Mouse (Mus musculus): Measurements from ENCODE around the gene Sik3. TPM values are rescaled to one million over a fixed set of nuclear protein-coding genes. Genes with fewer than 3 reads are reported as not detected.
"Not testable (repeated sequence)": the region's sequence is repeated elsewhere in the genome, so short reads cannot be mapped to it uniquely, and the experiment has no call there.

Sik3 gene
- polyA plus RNA-seq, 1 experiment from 2014 or later, result 5.6 TPM

DNA sequence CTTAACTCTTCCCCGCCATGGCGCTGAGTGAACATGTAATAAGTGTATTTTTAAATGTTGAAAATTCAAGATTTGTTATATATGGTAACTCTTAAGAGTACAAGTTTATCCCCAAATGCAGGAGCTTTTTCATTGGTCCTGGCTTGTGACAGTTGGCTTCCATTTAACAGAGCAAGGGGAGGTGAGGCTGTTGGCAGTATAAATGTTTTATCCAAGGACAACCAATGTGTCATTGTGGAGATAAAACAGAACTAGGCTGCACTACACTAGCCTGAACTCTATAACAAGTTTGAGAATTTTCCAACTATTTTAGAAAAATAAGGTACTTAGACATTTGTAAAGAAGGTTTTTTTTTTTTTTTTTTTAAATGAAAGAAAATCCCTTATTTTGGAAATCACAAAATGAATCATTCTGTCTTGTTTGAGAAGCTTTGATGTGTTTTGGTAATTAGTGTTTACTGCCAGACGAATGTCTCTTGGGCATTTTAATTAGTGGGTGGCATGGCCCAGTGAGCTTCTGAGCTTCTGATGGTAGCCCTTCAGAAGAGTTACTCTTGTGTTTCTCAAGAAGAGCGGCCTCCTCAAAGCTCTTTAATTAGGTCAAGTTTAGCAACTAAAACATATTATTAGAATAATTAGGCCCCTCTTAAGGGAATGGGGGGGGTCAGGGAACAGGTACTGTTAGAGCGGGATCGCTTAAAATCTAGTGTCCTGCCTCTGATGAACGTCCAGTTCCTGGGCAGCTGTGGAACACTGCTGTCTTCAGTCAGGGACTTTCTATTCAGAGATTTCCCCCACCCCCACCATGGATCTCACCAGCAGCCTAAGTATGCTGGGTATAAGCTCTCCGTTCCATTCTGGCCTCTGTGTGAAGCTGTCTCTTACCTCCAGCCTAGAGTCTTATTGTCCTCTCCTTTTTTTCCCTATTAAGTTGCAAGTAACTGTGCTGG lies 139.7 kb downstream of the Sik3 start:
- no peak for DNase-seq (ENCODE audit: extremely low spot score, low spot score)
- H3K9me3 ChIP-seq, result no peaks in the 10 kb centered on the region
- peaks cover 7% of the 10 kb centered on the region for H3K36me3 ChIP-seq (replicated peaks)
- H3K4me3 ChIP-seq, result no peak overlapping the region
- H3K27me3 ChIP-seq (ENCODE audit: poor library complexity, severe bottlenecking), result no peaks in the 10 kb centered on the region
- no peak overlapping the region for H3K27ac ChIP-seq
- H3K4me1 ChIP-seq, result peaks cover 12% of the 10 kb centered on the region
- WGBS, result 71% methylated on average over 8 of the region's 8 CpGs

DNA sequence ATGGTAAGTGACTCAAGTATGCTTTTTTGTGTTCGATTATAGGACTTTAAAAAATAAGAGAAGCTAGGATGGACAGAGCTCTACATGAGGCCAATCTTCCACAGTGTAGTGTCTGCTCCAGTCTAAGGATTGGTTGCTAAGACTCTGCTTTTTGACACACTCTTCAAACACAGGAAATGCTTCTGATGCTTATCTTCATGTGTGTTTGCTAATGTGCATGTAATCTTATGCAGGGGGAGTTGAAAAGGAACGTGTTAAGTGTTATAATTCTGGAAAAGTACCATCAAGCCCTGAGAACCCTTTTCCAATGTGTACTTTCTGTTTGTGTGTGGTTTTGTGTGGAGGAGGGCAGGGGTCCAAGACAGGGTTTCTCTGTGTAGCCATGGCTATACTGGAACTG lies 141.8 kb downstream of the Sik3 start:
- no peak for DNase-seq (ENCODE audit: extremely low spot score, low spot score)
- H3K27me3 ChIP-seq (ENCODE audit: poor library complexity, severe bottlenecking), result no peaks in the 10 kb centered on the region
- WGBS, result 85% methylated on average over 2 of the region's 2 CpGs

DNA sequence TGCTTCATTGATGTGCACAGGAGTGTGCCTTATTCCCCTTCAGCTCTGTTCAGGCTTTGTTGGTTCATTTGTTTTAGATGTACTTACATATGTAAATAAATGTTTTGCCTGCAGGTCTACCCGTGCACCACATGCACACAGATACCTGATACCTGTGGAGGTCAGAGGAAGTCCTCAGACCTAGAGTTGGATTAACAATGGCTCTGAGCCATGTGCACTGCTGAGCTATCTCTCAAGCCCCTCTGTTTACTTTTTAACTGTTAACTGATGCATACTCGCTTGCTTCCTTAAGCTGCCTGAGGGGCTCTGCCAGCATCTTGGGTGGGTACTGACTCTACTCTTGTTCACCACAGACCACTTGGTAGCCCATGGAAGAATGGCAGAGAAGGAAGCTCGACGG lies 142.4 kb downstream of the Sik3 start:
- Histone ChIP-seq H3K4me1 (peaks cover 12% of the 10 kb centered on the region), H3K4me3 (no peak overlapping the region), H3K36me3 (replicated peaks) (peaks cover 12% of the 10 kb centered on the region), H3K9me3 (no peaks in the 10 kb centered on the region), H3K27me3 (ENCODE audit: poor library complexity, severe bottlenecking) (no peaks in the 10 kb centered on the region), H3K27ac (no peak overlapping the region)
- WGBS, result 88% methylated on average over 4 of the region's 4 CpGs
- DNase-seq (ENCODE audit: extremely low spot score, low spot score), result no peak

More for the DNA sequence above, 141.8 kb downstream of the Sik3 start:
- Histone ChIP-seq H3K27ac (no peak overlapping the region), H3K4me1 (peaks cover 12% of the 10 kb centered on the region), H3K9me3 (no peaks in the 10 kb centered on the region), H3K36me3 (replicated peaks) (peaks cover 12% of the 10 kb centered on the region), H3K4me3 (no peak overlapping the region)

DNA sequence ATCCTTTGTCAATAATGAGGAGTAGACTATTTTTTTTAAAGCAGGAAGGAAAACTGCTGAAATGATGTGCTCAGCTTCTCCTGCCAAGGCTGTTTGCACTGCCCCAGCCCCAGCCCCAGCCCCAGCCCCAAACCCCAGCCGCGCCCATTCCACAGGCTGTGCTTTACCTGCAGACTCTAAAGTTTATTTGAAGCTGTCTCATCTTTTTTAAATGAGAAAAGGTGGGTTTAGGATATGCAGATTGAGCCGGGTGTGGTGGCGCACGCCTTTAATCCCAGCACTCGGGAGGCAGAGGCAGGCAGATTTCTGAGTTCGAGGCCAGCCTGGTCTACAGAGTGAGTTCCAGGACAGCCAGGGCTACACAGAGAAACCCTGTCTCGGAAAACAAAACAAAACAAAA lies 143.2 kb downstream of the Sik3 start:
- H3K27me3 ChIP-seq (ENCODE audit: poor library complexity, severe bottlenecking); H3K9me3 ChIP-seq; H3K4me3 ChIP-seq; DNase-seq (ENCODE audit: extremely low spot score, low spot score); H3K27ac ChIP-seq: not testable (repeated sequence)
- WGBS, result 95% methylated on average over 8 of the region's 8 CpGs
- Histone ChIP-seq H3K4me1 (peaks cover 15% of the 10 kb centered on the region), H3K36me3 (replicated peaks) (peaks cover 12% of the 10 kb centered on the region)

DNA sequence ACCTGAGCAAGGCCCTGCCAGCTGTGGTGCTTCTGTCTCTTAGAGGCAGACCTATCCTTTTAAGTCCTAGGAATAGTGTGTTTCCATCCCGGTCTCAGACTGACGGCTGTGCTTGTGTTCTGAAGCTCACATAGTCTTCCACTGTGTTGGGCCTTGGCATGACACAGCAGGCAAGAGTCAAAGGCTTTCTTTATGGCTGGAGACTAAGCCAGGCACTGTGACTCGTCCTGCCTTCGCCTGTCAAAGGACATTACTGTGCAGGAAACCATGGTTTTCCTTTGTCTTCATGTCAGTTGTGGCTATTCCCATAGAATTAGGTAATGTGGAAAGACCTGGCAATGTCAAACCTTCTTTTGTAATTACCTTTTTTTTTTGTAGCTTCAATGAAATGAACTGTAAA lies 144.1 kb downstream of the Sik3 start:
- Histone ChIP-seq H3K27ac (no peak overlapping the region), H3K36me3 (replicated peaks) (peaks cover 19% of the 10 kb centered on the region), H3K4me1 (peaks cover 12% of the 10 kb centered on the region), H3K4me3 (no peak overlapping the region), H3K27me3 (ENCODE audit: poor library complexity, severe bottlenecking) (no peaks in the 10 kb centered on the region), H3K9me3 (no peaks in the 10 kb centered on the region)
- WGBS, result 75% methylated on average over 4 of the region's 4 CpGs
- DNase-seq (ENCODE audit: extremely low spot score, low spot score), result no peak

DNA sequence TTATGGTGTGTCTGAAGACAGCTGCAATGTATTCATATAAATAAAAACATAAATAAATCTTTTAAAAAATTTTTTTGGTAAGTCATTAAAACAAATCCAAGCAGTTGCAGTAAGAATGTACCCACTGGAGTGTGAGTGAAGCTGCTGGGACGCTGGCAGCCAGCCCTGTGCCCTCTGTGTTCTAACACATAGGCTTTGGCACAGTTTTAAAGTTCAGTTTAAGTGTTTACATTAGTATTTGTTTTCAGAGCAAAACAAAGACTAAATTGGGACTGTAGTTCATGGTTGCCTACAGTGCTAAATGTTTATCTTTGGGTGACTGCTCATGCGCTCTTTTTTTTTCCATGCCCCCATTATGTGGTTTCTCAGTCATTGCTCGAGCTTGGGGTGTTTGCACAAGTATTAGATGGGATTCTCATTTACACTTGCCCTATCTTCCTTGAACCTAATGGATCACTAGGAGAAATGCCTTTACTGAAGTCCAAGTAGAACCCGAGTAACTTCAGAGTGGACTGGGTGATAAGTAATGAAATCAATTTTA lies 145.7 kb downstream of the Sik3 start:
- no peaks in the 10 kb centered on the region for H3K9me3 ChIP-seq
- H3K4me3 ChIP-seq, result no peak overlapping the region
- DNase-seq (ENCODE audit: extremely low spot score, low spot score), result no peak
- 93% methylated on average over 4 of the region's 4 CpGs for WGBS
- H3K36me3 ChIP-seq (replicated peaks), result peaks cover 19% of the 10 kb centered on the region
- 0 out of 2 replicates have a peak, but pooled peaks cover 3% of the 10 kb centered on the region for H3K4me1 ChIP-seq
- no peak overlapping the region for H3K27ac ChIP-seq
- no peaks in the 10 kb centered on the region for H3K27me3 ChIP-seq (ENCODE audit: poor library complexity, severe bottlenecking)

DNA sequence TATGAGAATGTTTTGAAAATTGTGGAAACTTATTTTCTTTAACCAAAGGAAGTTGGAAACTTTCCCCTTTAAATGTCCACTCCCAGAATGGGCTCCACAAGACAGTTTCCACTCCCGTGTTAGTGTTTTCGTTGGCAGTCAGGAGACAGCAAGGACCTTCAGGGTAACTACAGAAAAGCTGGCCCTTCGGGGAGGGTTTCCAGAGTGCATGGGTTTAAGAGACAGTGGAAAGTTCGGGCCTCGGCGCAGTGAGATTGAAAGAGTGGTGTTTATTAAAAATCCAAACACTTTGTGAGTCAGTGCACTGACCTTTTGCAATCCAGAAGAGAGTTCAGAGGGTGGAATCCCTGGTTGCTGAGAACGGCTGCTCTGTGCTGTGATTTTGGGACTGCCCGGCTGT lies 150.8 kb downstream of the Sik3 start:
- Histone ChIP-seq H3K27ac (no peak overlapping the region), H3K27me3 (ENCODE audit: poor library complexity, severe bottlenecking) (no peaks in the 10 kb centered on the region), H3K4me1 (0 out of 2 replicates have a peak, but pooled peaks cover 3% of the 10 kb centered on the region), H3K9me3 (no peaks in the 10 kb centered on the region), H3K36me3 (replicated peaks) (peaks cover 11% of the 10 kb centered on the region; the same call in 1 of the 2 replicates), H3K4me3 (no peak overlapping the region)
- WGBS, result 85% methylated on average over 8 of the region's 8 CpGs
- DNase-seq (ENCODE audit: extremely low spot score, low spot score), result no peak

DNA sequence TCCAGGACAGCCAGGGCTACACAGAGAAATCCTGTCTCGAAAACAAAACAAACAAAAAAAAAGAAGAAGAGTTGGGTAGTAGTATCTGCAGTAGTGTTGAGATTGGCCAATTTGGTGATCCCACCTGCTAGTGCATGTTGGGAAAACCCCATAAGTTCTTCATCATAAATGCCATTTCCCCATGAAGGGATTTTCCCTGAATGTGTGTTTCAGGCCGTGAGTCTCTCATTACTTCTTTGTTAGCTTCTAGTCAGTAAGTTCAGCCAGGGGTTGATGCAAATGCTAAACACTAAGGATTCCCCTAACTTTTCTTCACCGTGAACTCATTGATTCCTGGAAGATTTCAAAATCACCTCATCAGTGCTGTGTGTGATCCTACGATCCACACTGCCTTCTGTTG lies 156.2 kb downstream of the Sik3 start:
- Histone ChIP-seq H3K4me3 (no peak overlapping the region), H3K36me3 (replicated peaks) (0 out of 2 replicates have a peak, but pooled peaks cover 4% of the 10 kb centered on the region), H3K27ac (no peak overlapping the region), H3K4me1 (peaks cover 7% of the 10 kb centered on the region; the same call in 1 of the 2 replicates), H3K9me3 (no peaks in the 10 kb centered on the region), H3K27me3 (ENCODE audit: poor library complexity, severe bottlenecking) (no peaks in the 10 kb centered on the region)
- DNase-seq (ENCODE audit: extremely low spot score, low spot score), result no peak
- 91% methylated on average over 4 of the region's 4 CpGs for WGBS

DNA sequence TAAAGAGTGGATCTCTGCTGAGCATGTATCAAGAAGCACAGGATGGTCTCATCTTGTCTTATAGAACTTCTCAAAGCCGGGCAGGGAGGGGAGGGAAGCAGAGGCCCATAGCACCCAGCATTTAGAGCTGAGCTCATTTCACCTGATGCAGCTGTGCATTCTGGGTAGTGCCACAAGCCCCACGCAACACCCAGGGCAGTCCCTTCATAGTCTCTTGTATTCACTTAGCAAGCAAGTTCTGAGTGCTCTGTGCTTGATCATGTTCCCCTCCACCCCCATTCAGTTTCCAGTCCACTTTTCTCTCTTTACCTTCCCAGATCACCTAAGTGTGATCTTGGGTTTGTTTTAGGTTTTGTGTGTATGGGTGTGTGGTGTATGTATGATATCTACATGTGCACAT lies 159.6 kb downstream of the Sik3 start:
- no peaks in the 10 kb centered on the region for H3K27me3 ChIP-seq (ENCODE audit: poor library complexity, severe bottlenecking)
- no peaks in the 10 kb centered on the region for H3K9me3 ChIP-seq
- H3K4me1 ChIP-seq, result peaks cover 16% of the 10 kb centered on the region; the same call in 1 of the 2 replicates
- no peak overlapping the region for H3K4me3 ChIP-seq
- H3K36me3 ChIP-seq (replicated peaks), result 0 out of 2 replicates have a peak, but pooled peaks cover 3% of the 10 kb centered on the region
- DNase-seq (ENCODE audit: extremely low spot score, low spot score), result no peak
- WGBS, result 88% methylated on average over 2 of the region's 2 CpGs
- no peak overlapping the region for H3K27ac ChIP-seq

DNA sequence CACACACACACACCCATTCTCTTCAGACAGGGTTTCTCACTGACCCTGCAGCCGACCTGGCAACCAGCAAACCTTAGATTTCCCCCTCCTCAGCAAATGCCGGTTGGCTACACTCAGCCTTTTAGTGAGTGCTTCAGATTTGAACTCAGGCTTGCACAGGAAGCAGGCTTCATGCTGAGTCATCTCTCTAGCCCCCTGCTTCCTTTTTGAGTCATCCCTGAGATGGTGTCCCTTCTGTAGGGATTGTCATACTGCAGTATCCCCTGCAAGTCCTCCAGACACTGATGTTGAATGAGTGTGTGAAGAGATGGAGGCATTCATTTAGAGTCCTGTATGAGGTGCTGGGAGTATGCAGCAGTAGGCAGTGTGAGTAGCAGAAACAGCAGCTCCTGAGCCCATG lies 160.3 kb downstream of the Sik3 start:
- no peak for DNase-seq (ENCODE audit: extremely low spot score, low spot score)
- Histone ChIP-seq H3K36me3 (replicated peaks) (peaks cover 2% of the 10 kb centered on the region; the same call in 1 of the 2 replicates), H3K27ac (no peak overlapping the region), H3K4me1 (peaks cover 16% of the 10 kb centered on the region; the same call in 1 of the 2 replicates), H3K9me3 (no peaks in the 10 kb centered on the region), H3K27me3 (ENCODE audit: poor library complexity, severe bottlenecking) (no peaks in the 10 kb centered on the region), H3K4me3 (no peak overlapping the region)
- WGBS, result 58% methylated on average over 2 of the region's 2 CpGs

DNA sequence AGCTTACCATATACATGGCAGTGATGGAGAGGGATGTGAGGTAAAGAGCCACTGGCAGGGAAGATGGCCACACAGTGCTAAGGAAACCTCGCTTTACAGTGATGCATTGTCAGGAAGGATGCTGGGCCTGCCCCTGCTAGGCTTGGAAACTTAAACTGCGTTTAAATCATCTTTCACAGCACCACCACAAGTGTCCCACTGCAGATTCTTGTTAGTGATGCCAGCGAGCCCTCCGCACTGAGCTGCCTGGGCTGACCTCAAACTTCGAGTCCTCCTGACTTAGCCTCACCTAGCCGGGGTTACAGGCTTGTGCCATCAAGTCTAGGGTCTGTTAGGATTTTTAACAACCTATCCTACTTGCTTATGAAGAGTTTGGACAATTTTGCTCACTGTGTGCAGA lies 161.3 kb downstream of the Sik3 start:
- H3K27me3 ChIP-seq (ENCODE audit: poor library complexity, severe bottlenecking), result no peaks in the 10 kb centered on the region
- WGBS, result 89% methylated on average over 6 of the region's 6 CpGs
- no peak overlapping the region for H3K27ac ChIP-seq
- H3K4me3 ChIP-seq, result no peak overlapping the region
- peaks cover 11% of the 10 kb centered on the region for H3K36me3 ChIP-seq (replicated peaks)
- H3K4me1 ChIP-seq, result peaks cover 16% of the 10 kb centered on the region; the same call in 1 of the 2 replicates
- no peak for DNase-seq (ENCODE audit: extremely low spot score, low spot score)
- H3K9me3 ChIP-seq, result no peaks in the 10 kb centered on the region

DNA sequence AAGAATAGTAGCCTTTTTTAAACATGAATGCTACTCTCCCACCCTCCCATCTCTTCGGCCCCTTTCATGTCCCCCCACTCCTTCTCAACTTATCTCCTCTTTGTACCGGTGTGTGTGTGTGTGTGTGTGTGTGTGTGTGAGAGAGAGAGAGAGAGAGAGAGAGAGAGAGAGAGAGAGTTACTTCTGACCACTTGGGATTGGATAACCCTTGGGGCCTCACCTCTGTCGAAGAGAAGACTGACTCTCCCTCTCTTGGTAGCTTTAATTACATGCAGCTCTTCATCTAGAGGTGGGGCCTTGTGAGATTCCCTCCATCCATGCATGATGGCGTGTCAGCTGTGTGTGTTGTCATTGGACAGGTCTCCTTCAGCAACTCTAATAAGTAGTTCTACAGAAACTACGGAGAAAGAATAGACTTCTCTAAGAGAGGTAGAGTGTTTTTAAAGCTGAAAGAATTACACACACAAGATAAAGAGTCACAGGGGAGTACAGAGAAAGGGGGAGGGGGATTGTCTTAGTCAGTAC lies 162.2 kb downstream of the Sik3 start:
- no peak for DNase-seq (ENCODE audit: extremely low spot score, low spot score)
- H3K36me3 ChIP-seq (replicated peaks), result peaks cover 11% of the 10 kb centered on the region

DNA sequence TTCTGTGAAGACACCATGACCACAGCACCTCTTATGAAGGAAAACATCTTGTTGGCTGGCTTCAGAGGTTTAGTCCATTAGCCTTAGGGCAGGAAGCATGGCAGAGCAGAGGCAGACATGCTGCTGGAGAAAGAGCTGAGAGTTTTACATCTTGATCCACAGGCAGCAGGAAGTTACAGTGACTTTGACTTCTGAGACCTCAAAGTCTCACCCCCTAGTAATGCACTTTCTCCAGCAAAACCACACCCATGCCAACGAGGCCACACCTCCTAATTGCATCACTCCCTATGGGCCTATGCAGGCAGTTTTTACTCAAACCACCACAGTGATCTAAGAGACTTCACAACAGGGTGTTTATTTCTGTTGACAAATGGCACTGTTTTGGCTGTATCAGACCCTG lies 162.7 kb downstream of the Sik3 start:
- WGBS, result 59% methylated on average over 1 of the region's 1 CpGs
- Histone ChIP-seq H3K4me1 (peaks cover 10% of the 10 kb centered on the region; the same call in 1 of the 2 replicates), H3K36me3 (replicated peaks) (peaks cover 11% of the 10 kb centered on the region), H3K4me3 (no peak overlapping the region), H3K27me3 (ENCODE audit: poor library complexity, severe bottlenecking) (no peaks in the 10 kb centered on the region), H3K27ac (no peak overlapping the region), H3K9me3 (no peaks in the 10 kb centered on the region)
- DNase-seq (ENCODE audit: extremely low spot score, low spot score), result no peak

More for the DNA sequence above, 162.2 kb downstream of the Sik3 start:
- H3K9me3 ChIP-seq, result no peaks in the 10 kb centered on the region
- H3K27ac ChIP-seq, result no peak overlapping the region
- H3K4me1 ChIP-seq, result peaks cover 13% of the 10 kb centered on the region; the same call in 1 of the 2 replicates
- 87% methylated on average over 5 of the region's 5 CpGs for WGBS
- no peaks in the 10 kb centered on the region for H3K27me3 ChIP-seq (ENCODE audit: poor library complexity, severe bottlenecking)
- no peak overlapping the region for H3K4me3 ChIP-seq

Data from forebrain, embryonic 10.5 days (tissue).